Mouse (Mus musculus): Measurements from ENCODE around the gene Abcc4. TPM values are rescaled to one million over a fixed set of nuclear protein-coding genes. Genes with fewer than 3 reads are reported as not detected.

Gene Abcc4
- total and polyA plus RNA-seq, 2 experiments from 2014 or later, result 2.4 to 3.6 TPM

DNA sequence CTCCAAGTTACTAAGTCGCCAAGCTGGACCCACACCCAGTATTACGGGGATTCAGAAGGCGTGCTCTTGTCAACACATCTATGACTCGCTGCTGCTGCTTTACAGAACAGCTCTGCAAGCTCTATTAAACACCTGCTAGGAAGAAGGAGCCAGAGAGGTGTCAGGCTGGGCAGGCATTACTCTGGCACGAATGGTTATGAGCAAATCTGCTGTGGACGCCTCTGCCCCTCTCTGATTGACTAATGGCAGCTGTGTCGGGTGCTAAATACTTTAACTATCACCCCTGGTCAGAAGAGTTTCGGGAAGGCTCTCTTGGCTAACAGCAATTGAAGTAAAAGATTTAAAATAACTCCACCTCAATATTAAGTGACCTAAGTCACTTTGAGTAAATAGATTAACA, 142.4 kb downstream of the Abcc4 start:
- H3K4me2 ChIP-seq (ENCODE audit: low read depth, low read length, poor library complexity, severe bottlenecking), result no peak overlapping the region
- no peak for ATAC-seq (ENCODE audit: low FRiP score)
- no peaks in the 10 kb centered on the region for H3K36me3 ChIP-seq (ENCODE audit: insufficient read depth, low read length)
- no peaks in the 10 kb centered on the region for H3K27me3 ChIP-seq (ENCODE audit: insufficient read depth, low read length)
- no peaks in the 10 kb centered on the region for H3K9me3 ChIP-seq (ENCODE audit: low read length)
- H3K27ac ChIP-seq (ENCODE audit: low read depth, low read length), result no peak overlapping the region
- DNase-seq (ENCODE audit: low spot score), result no peak
- H3K4me1 ChIP-seq (ENCODE audit: insufficient read depth, low read length), result no peaks in the 10 kb centered on the region
- no peak overlapping the region for H3K9ac ChIP-seq (replicated peaks; ENCODE audit: low read length, poor library complexity, severe bottlenecking)
- TF ChIP-seq CTCF (IDR thresholded peaks at IDR 0.05), result no peak
- WGBS, result 95% methylated on average over 8 of the region's 8 CpGs
- no peak overlapping the region for H3K4me3 ChIP-seq (ENCODE audit: low read depth, low read length)

DNA sequence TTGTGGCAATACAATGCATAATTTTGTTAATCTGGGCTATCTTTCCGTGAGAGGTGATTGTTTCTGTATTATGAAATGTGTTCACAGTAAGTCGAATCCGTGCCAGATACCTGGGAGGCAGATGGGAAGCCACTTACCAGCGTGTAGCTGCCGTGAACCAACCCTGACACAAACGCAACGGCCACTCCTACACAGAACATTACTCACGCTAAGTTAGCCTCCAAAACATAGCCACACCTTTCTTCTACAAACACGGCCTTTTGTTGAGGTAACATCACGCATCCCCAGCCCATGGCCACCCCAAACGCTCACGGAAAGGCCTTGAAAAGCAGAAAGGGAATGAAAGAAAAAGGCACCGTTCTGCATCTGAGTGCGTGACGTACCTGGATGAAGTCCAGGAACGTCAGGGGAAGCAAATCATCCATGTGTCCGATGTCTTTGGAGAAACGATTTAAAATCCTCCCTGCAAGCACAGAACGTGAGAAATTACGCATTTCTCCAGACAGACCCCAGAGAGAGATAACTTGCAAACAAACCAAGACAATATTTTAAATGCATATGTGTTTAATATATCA, 153.0 kb downstream of the Abcc4 start:
- 74% methylated on average over 20 of the region's 20 CpGs for WGBS
- peak; percentile 14 for DNase-seq (ENCODE audit: low spot score)

DNA sequence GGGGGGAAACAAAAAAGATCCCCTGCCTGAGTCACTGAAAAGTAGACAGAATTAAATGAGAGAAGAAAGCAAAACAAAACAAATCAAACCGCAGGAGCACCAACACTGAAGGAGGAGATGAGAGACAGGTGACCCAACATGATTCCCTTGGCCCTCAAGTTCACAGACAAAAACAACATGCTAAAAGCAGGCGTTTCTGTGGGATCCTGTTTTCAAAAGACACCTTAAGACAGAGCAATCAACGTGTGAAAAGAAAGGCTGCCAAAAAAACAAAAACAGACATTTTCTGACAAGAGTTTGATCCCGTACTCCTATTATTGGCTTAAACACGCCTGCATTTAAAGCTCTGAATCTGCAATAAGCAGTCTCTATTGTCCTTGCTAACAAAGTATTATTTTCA, 153.6 kb downstream of the Abcc4 start:
- Histone ChIP-seq H3K27ac (ENCODE audit: low read depth, low read length) (no peak overlapping the region), H3K4me2 (ENCODE audit: low read depth, low read length, poor library complexity, severe bottlenecking) (no peak overlapping the region), H3K4me1 (ENCODE audit: insufficient read depth, low read length) (0 out of 2 replicates have a peak, but pooled peaks cover 5% of the 10 kb centered on the region), H3K4me3 (ENCODE audit: low read depth, low read length) (no peak overlapping the region), H3K9me3 (ENCODE audit: low read length) (no peaks in the 10 kb centered on the region), H3K36me3 (ENCODE audit: insufficient read depth, low read length) (no peaks in the 10 kb centered on the region), H3K27me3 (ENCODE audit: insufficient read depth, low read length) (0 out of 2 replicates have a peak, but pooled peaks cover 3% of the 10 kb centered on the region), H3K9ac (replicated peaks; ENCODE audit: low read length, poor library complexity, severe bottlenecking) (no peak overlapping the region)
- TF ChIP-seq CTCF (IDR thresholded peaks at IDR 0.05), result no peak
- WGBS, result 54% methylated on average over 5 of the region's 5 CpGs
- DNase-seq (ENCODE audit: low spot score), result no peak
- ATAC-seq (ENCODE audit: low FRiP score), result no peak

More for the DNA sequence above, 153.0 kb downstream of the Abcc4 start:
- H3K9ac ChIP-seq (replicated peaks; ENCODE audit: low read length, poor library complexity, severe bottlenecking), result no peak overlapping the region
- H3K4me3 ChIP-seq (ENCODE audit: low read depth, low read length), result no peak overlapping the region
- no peaks in the 10 kb centered on the region for H3K36me3 ChIP-seq (ENCODE audit: insufficient read depth, low read length)
- H3K4me2 ChIP-seq (ENCODE audit: low read depth, low read length, poor library complexity, severe bottlenecking), result no peak overlapping the region
- 0 out of 2 replicates have a peak, but pooled peaks cover 3% of the 10 kb centered on the region for H3K27me3 ChIP-seq (ENCODE audit: insufficient read depth, low read length)
- H3K27ac ChIP-seq (ENCODE audit: low read depth, low read length), result no peak overlapping the region
- TF ChIP-seq CTCF (IDR thresholded peaks at IDR 0.05), result no peak
- H3K4me1 ChIP-seq (ENCODE audit: insufficient read depth, low read length), result 0 out of 2 replicates have a peak, but pooled peaks cover 5% of the 10 kb centered on the region
- no peak for ATAC-seq (ENCODE audit: low FRiP score)
- H3K9me3 ChIP-seq (ENCODE audit: low read length), result no peaks in the 10 kb centered on the region

DNA sequence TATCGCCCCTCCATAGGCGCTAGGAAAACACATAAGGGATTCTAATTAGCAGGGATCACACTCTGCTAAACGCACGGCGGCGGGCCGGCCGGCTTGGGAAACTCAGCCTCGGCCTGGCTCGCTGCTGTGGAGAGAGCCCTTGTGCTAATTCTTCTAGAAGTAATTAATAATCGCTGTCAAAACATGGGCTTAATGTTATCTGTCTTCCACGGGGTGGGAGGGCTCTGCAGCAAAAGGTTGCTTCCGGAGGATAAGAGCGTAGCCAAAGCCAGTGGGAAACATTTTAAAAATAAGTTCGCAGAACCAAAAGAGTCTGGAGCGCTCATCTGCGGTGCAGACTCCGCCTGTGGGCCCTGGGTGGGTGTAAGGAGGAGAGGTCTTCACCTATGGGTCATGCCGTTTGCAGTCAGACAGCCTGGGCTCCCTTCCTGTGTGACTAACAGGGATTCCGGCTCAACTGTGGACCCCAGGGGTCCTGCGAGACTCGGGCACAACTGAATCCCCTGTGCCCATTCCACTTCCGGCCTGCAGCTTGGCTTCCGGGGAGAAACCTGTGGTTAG, 154.2 kb downstream of the Abcc4 start:
- ATAC-seq (ENCODE audit: low FRiP score), result no peak
- Histone ChIP-seq H3K4me1 (ENCODE audit: insufficient read depth, low read length) (0 out of 2 replicates have a peak, but pooled peaks cover 5% of the 10 kb centered on the region), H3K9me3 (ENCODE audit: low read length) (no peaks in the 10 kb centered on the region), H3K36me3 (ENCODE audit: insufficient read depth, low read length) (no peaks in the 10 kb centered on the region), H3K4me3 (ENCODE audit: low read depth, low read length) (peak overlapping the region; percentile 25; the same call in 1 of the 2 replicates), H3K27ac (ENCODE audit: low read depth, low read length) (no peak overlapping the region), H3K4me2 (ENCODE audit: low read depth, low read length, poor library complexity, severe bottlenecking) (peak overlapping the region; percentile 48), H3K9ac (replicated peaks; ENCODE audit: low read length, poor library complexity, severe bottlenecking) (0 out of 2 replicates have a peak overlapping the region, but pooled peaks have one; percentile 36), H3K27me3 (ENCODE audit: insufficient read depth, low read length) (0 out of 2 replicates have a peak, but pooled peaks cover 3% of the 10 kb centered on the region)
- peak; percentile 36 for DNase-seq (ENCODE audit: low spot score)
- 9% methylated on average over 24 of the region's 24 CpGs for WGBS
- no peak for TF ChIP-seq CTCF (IDR thresholded peaks at IDR 0.05)

DNA sequence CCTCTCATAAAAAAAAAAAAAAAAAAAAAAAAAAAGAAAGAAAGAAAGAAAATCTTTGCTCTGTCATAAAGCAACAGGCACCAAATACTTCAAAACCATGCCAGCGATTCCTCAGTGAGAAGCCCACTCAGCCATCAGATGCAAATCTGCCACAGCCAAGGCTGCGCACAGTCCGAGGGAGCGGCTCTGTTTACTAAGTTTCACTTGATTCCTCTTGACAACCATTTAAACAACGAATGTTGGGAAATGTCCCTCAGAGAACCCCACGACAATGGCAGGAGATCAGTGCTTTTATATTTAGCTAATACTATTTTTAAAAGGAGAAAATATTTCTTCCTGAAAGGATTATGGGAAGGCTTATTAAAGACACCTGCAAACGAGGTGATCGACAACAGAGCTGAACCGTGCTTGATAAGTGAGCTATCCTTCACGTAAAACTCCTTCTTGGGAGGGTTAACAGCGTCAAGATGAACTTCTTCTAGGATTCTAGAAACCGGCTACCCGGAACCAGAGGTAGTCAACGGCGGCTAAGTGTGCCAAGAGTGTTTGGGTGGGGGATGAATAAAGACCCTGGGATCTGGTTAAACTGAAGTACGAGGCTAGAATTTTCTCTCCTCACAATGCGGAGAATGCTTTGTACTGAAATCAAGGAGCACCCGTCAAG, 154.8 kb downstream of the Abcc4 start:
- DNase-seq (ENCODE audit: low spot score) (peak; percentile 12), ATAC-seq (ENCODE audit: low FRiP score) (no peak)

More for the DNA sequence above, 154.8 kb downstream of the Abcc4 start:
- 0 out of 2 replicates have a peak overlapping the region, but pooled peaks have one; percentile 36 for H3K9ac ChIP-seq (replicated peaks; ENCODE audit: low read length, poor library complexity, severe bottlenecking)
- WGBS, result 13% methylated on average over 18 of the region's 18 CpGs
- 0 out of 2 replicates have a peak, but pooled peaks cover 3% of the 10 kb centered on the region for H3K27me3 ChIP-seq (ENCODE audit: insufficient read depth, low read length)
- no peak for TF ChIP-seq CTCF (IDR thresholded peaks at IDR 0.05)
- H3K4me1 ChIP-seq (ENCODE audit: insufficient read depth, low read length), result 0 out of 2 replicates have a peak, but pooled peaks cover 5% of the 10 kb centered on the region
- no peak overlapping the region for H3K27ac ChIP-seq (ENCODE audit: low read depth, low read length)
- H3K4me2 ChIP-seq (ENCODE audit: low read depth, low read length, poor library complexity, severe bottlenecking), result peak overlapping the region; percentile 48
- no peaks in the 10 kb centered on the region for H3K9me3 ChIP-seq (ENCODE audit: low read length)
- peak overlapping the region; percentile 25; the same call in 1 of the 2 replicates for H3K4me3 ChIP-seq (ENCODE audit: low read depth, low read length)
- no peaks in the 10 kb centered on the region for H3K36me3 ChIP-seq (ENCODE audit: insufficient read depth, low read length)

Data from midbrain, postnatal 0 days (tissue).